Mouse (Mus musculus) layer of hippocampus, postnatal 10 days (tissue): Measurements from ENCODE around the gene Olfr1339. TPM values are rescaled to one million over a fixed set of nuclear protein-coding genes. Genes with fewer than 3 reads are reported as not detected.

Source experiments
- DNase-seq, 2 experiments: peaks; one replicate each; pipeline ENCODE4 v3.0.0; 2021; ENCODE audit warnings: low spot score in 2 of 2
- long read RNA-seq: library from polyadenylated mRNA; stranded (forward); transcript quantifications from one replicate; pipeline ENCODE4 v2.0.0, GENCODE M21; 2023
- total RNA-seq, 2 experiments: library from RNA; stranded (reverse); gene quantifications; 2 replicates each; pipeline ENCODE4 v1.2.3; 2021

Gene Olfr1339
- not detected for total RNA-seq
- long read RNA-seq: 0 reads

- no peak for DNase-seq
Observed at GRCm38 (mm10) chr4:118731875-118732274, at the start of gene Olfr1339. Gene Olfr1339 (plus strand): TSS chr4:118732175.

GRCm38 (mm10) chr4:118687086-118687485, 44.9 kb upstream of the Olfr1339 start:
- no peak for DNase-seq

- no peak for DNase-seq
Observed at GRCm38 (mm10) chr4:118692412-118692973, 39.5 kb upstream of the Olfr1339 start, which contains the start of gene Olfr1342. Gene Olfr1342 (minus strand): TSS chr4:118692756.

- no peak for DNase-seq
Observed at GRCm38 (mm10) chr4:118693812-118694211, 38.2 kb upstream of the Olfr1339 start.

GRCm38 (mm10) chr4:118703223-118703622, 28.8 kb upstream of the Olfr1339 start, which contains the start of gene Olfr1341:
Gene Olfr1341 (plus strand): TSS chr4:118703523.
- no peak for DNase-seq

GRCm38 (mm10) chr4:118708086-118708485, 23.9 kb upstream of the Olfr1339 start:
- DNase-seq: no peak

GRCm38 (mm10) chr4:118711656-118712055, 20.3 kb upstream of the Olfr1339 start:
- DNase-seq: no peak

- DNase-seq: no peak
Observed at GRCm38 (mm10) chr4:118719838-118720237, 12.1 kb upstream of the Olfr1339 start, which contains the start of gene Olfr1340. Gene Olfr1340 (plus strand): TSS chr4:118720138.

- DNase-seq: no peak
Observed at GRCm38 (mm10) chr4:118721742-118722483, 10.1 kb upstream of the Olfr1339 start.

GRCm38 (mm10) chr4:118739574-118739973, 7.6 kb downstream of the Olfr1339 start:
- no peak for DNase-seq

GRCm38 (mm10) chr4:118740988-118741698, 9.2 kb downstream of the Olfr1339 start:
- DNase-seq: no peak

- peak; percentile 7 to 11 for DNase-seq
Observed at GRCm38 (mm10) chr4:118741881-118742280, 9.9 kb downstream of the Olfr1339 start.

- DNase-seq: no peak
Observed at GRCm38 (mm10) chr4:118758637-118759036, 26.7 kb downstream of the Olfr1339 start, which contains the start of gene Olfr1338. Gene Olfr1338 (minus strand): TSS chr4:118758737.

- no peak for DNase-seq
Observed at GRCm38 (mm10) chr4:118782486-118782885, 50.5 kb downstream of the Olfr1339 start, which contains the start of gene Olfr1337. Gene Olfr1337 (minus strand): TSS chr4:118782586.

Other genes with a start within 250 kb of the Olfr1339 start
- 10 to 100 TPM; 15.3 to 16.2 TPM for gene Tie1, start 242.1 kb upstream of the Olfr1339 start, total RNA-seq
- gene 2610528J11Rik, start 205.2 kb upstream of the Olfr1339 start, total RNA-seq: not detected
- 1 to 10 TPM in 1 of 2 experiments, under 1 TPM in 1; 0.58 to 1.2 TPM for gene Tmem125, start 188.1 kb upstream of the Olfr1339 start, total RNA-seq
- 1 to 10 TPM in 1 of 2 experiments, under 1 TPM in 1; 0.80 to 1.0 TPM for gene Cfap57, start 111.4 kb upstream of the Olfr1339 start, total RNA-seq
- gene Ebna1bp2, start 111.4 kb upstream of the Olfr1339 start, total RNA-seq: 10 to 100 TPM; 61.3 to 62.9 TPM
- gene Olfr62, start 73.2 kb upstream of the Olfr1339 start, total RNA-seq: not detected
- gene Olfr1342, start 39.4 kb upstream of the Olfr1339 start, total RNA-seq: not detected
- gene Olfr1341, start 28.7 kb upstream of the Olfr1339 start, total RNA-seq: not detected
- not detected for gene Olfr1340, start 12.0 kb upstream of the Olfr1339 start, total RNA-seq
- gene Olfr1338, start 26.6 kb downstream of the Olfr1339 start, total RNA-seq: not detected
- not detected for gene Olfr1337, start 50.4 kb downstream of the Olfr1339 start, total RNA-seq
- not detected for gene Olfr1335, start 77.8 kb downstream of the Olfr1339 start, total RNA-seq
- gene Olfr1333, start 104.1 kb downstream of the Olfr1339 start, total RNA-seq: not detected
- gene Olfr1331, start 132.5 kb downstream of the Olfr1339 start, total RNA-seq: not detected
- gene Olfr1330, start 156.4 kb downstream of the Olfr1339 start, total RNA-seq: not detected
- gene Olfr1329, start 185.3 kb downstream of the Olfr1339 start, total RNA-seq: not detected
- not detected for gene Olfr1328, start 206.4 kb downstream of the Olfr1339 start, total RNA-seq
- gene Lao1, start 229.4 kb downstream of the Olfr1339 start, total RNA-seq: 1 to 10 TPM in 1 of 2 experiments, under 1 TPM in 1; 0.46 to 1.1 TPM